Mouse (Mus musculus): ENCODE results near the gene Hamp.

GRCm38 (mm10) chr7:30957367-30957783, 13.5 kb upstream of the Hamp start:
- TF ChIP-seq CTCF (IDR thresholded peaks at IDR 0.05; ENCODE audit: extremely low read depth, insufficient read depth, low read length), result no peak
- peak; percentile 77 for TF ChIP-seq POLR2A (IDR thresholded peaks at IDR 0.05; ENCODE audit: extremely low read depth, insufficient read depth, low read length)
